Mouse (Mus musculus): ENCODE measurements around the gene Ywhae. TPM values are rescaled to one million over a fixed set of nuclear protein-coding genes. Genes with fewer than 3 reads are reported as not detected.
A peak's percentile ranks its signal among the peaks of the same experiment; 100 is the strongest.
"Not testable (repeated sequence)": the region's sequence is repeated elsewhere in the genome, so short reads cannot be mapped to it uniquely, and the experiment has no call there.

Ywhae gene
- 100 to 1,000 TPM; 801 to 805 TPM for total RNA-seq (2021)
- long read RNA-seq, experiment 1, transcript Ywhae-201 (6 exons, 2,100 nt): major isoform, 242 of 648 reads
- long read RNA-seq, experiment 1, partial matches to known transcripts: 13 of 648 reads
- long read RNA-seq, experiment 1, other reads (novel, unspliced or antisense): 393 of 648 reads
- long read RNA-seq, experiment 2, transcript Ywhae-201 (6 exons, 2,100 nt): major isoform, 263 of 681 reads
- long read RNA-seq, experiment 2, partial matches to known transcripts: 21 of 681 reads
- long read RNA-seq, experiment 2, other reads (novel, unspliced or antisense): 396 of 681 reads

DNA sequence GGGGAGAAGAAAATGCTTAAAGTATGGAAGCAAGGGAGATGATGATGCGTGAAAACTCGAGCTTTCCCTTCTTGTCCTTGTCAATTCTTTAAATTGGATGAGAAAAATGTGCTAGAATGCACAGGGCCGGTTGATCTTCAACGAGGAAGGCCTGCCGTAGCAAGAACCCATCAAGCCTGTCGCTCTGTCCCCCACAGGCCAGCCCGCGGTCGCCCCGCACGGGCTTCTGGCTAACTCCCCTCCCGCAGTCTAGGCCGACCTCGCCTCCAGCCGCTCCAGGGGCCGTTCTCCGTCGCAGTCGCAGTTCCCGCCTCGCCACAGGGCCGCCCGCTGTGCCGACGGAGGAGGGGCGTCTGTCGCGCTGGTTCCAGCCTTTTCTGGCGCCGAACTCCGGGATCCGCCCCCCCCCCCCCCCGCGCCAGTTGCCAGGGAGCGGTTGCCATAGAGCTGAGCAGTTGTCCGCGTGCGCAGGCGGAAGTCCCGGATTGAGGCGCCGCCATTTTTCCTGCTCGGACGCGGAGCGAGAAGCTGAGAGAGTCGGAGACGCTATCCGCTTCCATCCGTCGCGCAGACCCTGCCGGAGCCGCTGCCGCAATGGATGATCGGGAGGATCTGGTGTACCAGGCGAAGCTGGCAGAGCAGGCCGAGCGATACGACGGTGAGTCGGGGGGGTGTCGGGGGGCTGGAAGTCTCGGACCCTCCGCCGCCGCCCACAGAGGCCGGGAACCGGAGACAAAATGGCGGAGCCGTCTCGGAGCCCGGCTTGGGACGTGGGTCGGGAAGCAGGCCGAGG, at the start of gene Ywhae:
Ywhae (plus strand) TSS at position 436 of the 793 bp plus-strand sequence.
- peak; percentile 89 for DNase-seq

GRCm38 (mm10) chr11:75684462-75684861, 48.2 kb upstream of the Ywhae start:
- DNase-seq: no peak

DNA sequence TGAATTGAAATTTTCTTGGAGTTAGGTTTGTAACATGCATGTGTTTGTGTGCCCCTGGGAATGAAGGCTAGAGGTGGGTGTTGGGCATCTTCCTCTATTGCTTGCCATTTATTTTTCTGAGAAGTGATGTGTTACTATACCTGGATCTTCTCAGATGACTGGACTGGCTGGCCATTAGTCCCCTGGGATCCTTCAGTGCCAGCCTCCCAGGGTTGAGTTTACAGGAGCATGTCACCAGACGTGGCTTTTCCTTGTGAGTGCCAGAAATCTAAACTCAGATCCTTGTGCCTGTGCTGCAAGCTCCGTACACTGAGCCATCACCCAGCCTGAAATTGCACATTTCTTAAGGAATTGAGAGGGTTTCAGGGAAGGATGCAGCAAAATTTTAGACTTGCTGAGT, 47.7 kb upstream of the Ywhae start:
- no peak for DNase-seq

DNA sequence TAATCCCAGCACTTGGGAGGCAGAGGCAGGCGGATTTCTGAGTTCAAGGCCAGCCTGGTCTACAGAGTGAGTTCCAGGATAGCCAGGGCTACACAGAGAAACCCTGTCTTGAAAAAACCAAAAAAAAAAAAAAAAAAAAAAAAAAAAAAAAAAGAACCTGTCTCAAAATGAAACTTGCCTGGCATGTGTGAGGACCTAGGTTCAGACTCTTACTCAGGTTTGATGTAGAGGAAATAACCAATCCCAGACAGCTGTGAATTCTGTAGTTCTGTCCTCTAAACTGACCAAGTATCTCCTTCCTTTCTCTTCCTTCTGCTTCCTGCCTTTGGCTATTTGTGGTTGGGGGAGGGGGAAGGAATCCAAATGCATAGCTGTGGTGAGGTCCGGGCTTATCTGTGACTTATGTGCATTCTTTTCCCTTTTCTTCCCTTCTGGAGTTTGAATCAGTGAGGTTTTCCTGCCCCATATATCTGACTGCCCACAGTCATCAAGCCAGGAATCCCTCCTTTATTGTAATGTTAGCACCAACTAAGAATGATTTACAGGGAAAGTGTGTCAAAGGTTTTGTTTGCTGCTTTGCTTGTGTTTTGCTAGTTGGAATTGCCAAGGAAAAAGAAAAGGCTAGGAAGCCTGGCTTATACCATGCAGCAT, 45.2 kb upstream of the Ywhae start:
- no peak for DNase-seq

- no peak for DNase-seq
These were observed 44.5 kb upstream of the Ywhae start for GRCm38 (mm10) chr11:75688132-75688531.

DNA sequence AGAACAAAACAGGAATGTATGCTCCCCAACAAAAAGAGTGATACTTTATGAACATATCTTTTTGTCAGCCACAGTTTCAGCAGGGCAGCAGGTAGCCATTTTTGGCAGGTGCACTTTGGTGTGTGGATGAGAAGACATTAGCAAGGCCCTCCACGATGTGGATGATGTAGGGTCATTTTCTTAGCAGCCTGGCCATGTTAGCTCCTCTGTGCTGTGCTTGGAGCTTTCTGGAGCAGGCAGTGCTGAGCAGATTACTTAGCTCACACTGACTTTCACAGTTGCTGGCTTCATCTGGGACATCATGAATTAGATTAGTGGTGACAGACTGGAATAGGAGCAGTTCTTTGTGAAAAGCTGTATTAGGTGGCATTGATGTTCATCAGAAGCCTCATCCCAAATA, 42.7 kb upstream of the Ywhae start:
- DNase-seq: no peak

GRCm38 (mm10) chr11:75691047-75691446, 41.6 kb upstream of the Ywhae start:
- no peak for DNase-seq

- no peak for DNase-seq
These were observed 39.1 kb upstream of the Ywhae start for GRCm38 (mm10) chr11:75693570-75693969.

GRCm38 (mm10) chr11:75697464-75697863, 35.2 kb upstream of the Ywhae start:
- not testable (repeated sequence) for DNase-seq

GRCm38 (mm10) chr11:75700557-75700956, 32.1 kb upstream of the Ywhae start:
- no peak for DNase-seq

GRCm38 (mm10) chr11:75702761-75703160, 29.9 kb upstream of the Ywhae start:
- no peak for DNase-seq

DNA sequence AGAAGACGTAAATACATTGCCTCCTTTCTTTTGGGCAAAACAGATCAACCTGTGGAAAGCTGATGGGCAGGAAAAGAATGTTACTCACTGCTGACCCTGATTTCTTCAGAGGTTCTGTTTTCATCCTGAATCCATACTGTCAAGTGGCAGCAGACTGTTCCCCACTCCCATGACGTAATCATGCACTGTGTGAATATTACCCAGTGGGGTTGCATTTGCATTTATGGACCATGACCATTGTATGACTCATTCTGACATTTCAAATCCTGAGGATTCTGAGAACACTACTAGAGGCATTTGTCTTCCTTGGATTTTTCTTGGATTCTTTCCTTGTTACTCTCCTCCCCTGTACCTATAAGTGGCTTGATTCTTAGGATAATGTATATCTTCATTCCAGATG, 28.9 kb upstream of the Ywhae start:
- DNase-seq: no peak

GRCm38 (mm10) chr11:75713949-75714348, 18.7 kb upstream of the Ywhae start:
- DNase-seq: no peak

- no peak for DNase-seq
These were observed 17.1 kb upstream of the Ywhae start for GRCm38 (mm10) chr11:75715556-75715955.

GRCm38 (mm10) chr11:75716661-75717325, 15.9 kb upstream of the Ywhae start:
- no peak for DNase-seq

GRCm38 (mm10) chr11:75722339-75722738, 10.3 kb upstream of the Ywhae start:
- DNase-seq: no peak

GRCm38 (mm10) chr11:75727168-75727567, 5.5 kb upstream of the Ywhae start:
- DNase-seq: no peak

DNA sequence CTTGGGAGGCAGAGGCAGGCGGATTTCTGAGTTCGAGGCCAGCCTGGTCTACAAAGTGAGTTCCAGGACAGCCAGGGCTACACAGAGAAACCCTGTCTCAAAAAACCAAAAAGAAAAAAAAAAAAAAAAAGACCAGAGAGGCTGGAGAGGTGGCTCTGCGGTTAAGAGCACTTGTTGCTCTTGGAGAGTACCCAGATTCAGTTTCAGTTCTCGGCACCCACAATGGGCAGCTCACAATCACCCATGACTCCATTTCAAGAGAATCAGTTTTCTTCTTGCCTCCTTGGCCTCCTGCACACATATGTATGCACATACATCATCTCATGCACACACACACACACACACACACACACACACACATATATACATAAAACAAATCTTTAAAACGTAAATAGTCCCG, 5.0 kb upstream of the Ywhae start:
- DNase-seq: not testable (repeated sequence)

DNA sequence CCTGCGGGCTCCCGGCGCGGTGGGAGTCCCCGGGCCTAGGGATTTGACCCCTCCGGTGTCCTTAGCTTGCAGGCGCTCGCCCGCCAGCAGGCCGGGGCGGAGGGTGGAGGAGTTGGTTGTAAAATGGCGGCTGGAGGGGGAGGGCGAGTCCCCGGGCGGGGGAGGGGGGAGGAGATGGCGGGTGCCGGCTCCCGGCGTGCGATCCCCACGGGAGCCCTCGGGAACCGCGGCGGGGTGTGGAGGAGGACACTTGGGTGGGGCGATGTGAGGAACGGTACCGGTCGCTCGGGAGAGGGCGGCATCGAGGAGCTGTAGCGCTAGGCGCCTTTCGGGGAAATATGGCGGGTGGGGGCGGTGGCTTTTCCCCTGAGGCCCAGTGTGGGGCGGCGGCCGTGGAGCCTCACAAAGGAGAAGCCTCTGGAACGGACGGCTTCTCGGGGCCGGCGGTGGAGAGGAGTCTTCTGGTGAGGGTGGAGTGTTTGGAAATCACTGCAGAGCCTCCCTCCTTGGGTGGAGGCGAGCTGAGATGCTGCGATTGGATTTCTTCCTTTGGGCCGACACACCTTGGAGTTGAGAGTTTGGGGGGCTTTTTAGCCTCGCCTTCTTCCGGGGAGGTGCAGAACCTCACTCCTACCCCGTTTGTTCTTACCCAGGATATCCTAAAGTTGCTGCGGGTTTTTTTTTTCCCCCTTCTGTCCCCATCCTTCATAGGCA, 715 bp downstream of the Ywhae start:
- peak; percentile 74 for DNase-seq

DNA sequence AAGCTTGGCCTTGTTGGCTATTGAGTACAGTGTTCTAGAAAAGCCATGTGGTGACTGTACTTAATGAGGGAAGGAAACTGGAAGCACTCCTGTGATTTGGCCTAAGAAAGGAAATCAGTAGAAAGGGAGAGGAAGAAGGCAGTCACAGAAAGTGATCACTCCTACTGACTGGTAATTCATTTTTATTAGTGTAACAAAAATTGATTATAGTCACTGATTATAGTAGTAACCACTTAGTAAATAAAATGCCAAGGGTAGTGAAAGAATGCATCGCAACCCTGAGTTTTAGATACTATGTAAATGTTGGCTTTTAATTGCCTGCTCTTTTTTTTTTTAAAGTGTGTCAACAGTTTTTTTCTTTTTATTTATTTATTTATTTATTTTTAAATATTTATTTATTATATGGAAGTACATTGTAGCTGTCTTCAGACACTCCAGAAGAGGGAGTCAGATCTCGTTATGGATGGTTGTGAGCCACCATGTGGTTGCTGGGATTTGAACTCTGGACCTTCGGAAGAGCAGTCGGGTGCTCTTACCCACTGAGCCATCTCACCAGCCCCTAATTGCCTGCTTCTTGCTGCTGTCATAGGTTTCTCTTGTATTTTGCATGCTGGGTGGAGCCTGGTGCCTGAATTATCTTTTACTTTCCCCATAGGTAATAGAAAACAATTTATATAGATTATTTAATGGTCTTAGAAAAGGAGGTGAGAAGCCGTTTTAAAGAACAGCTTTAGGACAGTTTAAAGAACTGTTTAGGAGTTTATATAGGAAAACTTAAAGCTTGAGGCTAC, 3.0 kb downstream of the Ywhae start:
- DNase-seq: no peak

DNA sequence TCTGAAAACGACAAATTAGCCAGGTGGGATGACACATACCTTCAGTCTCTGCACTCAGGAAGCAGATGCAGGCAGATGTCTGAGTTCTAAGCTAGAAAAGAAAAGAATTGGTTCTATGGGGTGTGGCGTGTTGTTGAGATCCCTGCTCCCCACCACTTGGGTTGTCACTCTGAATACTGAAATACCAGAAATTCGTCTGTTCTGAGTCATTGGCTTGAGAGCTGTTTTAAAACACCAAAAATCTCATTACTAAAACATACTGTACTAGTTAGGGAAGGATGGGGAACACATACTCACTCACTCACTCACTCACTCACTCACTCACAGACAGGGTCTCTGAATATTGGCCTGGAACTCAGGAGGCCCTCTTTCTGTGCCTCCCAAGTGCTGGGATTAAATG, 4.3 kb downstream of the Ywhae start:
- DNase-seq: no peak

Data from gastrocnemius, postnatal 10 days (tissue).